Mouse (Mus musculus) left cerebral cortex, adult 8-10 months (tissue): ENCODE measurements around the gene Smbd1. TPM values are rescaled to one million over a fixed set of nuclear protein-coding genes. Genes with fewer than 3 reads are reported as not detected.

Experiments
- DNase-seq, 2 experiments: peaks; one replicate each; pipeline ENCODE4 v3.0.0; 2022; ENCODE audit warnings: low spot score in 2 of 2
- total RNA-seq, 4 experiments: library from RNA; stranded (reverse); gene quantifications; 2 replicates each; pipeline ENCODE4 v1.2.4; 2022

Gene Smbd1
- total RNA-seq = not detected

- DNase-seq = no peak
These were observed at the start of gene Smbd1 for GRCm38 (mm10) chr16:32810321-32810720. Gene Smbd1 (minus strand): TSS chr16:32810477.

DNA sequence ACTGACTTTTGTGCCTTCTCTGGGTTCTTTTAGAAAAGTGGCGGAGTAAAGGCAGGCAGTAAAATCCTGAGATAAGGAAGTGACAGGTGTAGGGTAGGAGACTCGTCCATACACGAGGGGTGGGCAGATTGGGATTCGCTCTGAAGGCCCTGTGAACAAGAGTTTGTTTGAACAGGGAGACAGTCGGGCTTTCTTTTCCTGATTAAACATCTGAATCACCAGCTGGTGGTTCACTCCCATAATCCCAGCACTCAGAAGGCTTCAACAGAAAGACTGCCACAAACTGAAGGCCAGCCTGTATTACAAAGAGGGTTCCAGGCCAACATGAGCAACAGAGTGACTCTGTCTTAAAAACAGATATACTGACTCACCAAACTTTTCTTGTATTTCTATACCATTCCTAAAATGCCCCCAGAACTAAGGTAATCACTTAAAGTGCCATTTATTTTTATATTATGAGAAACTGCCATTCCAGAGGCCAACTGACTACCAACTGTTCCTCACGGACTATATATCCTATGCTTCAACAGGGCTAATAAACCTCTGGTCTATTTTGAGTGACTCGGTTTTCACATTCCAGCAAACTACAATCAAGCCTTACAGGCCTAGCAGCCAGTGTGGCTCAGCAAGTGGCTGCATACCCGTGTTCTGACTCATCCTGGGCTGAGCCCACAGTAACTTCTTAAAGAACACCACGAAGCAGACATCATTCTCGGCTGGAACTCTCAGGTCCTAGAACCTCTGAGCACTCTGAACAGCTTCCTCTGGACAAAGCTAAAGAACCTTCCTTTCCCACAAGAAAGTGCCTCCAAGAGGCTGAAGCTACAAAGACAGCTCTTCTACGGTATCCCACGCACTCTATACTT lies 48.7 kb upstream of the Smbd1 start:
- DNase-seq = no peak

DNA sequence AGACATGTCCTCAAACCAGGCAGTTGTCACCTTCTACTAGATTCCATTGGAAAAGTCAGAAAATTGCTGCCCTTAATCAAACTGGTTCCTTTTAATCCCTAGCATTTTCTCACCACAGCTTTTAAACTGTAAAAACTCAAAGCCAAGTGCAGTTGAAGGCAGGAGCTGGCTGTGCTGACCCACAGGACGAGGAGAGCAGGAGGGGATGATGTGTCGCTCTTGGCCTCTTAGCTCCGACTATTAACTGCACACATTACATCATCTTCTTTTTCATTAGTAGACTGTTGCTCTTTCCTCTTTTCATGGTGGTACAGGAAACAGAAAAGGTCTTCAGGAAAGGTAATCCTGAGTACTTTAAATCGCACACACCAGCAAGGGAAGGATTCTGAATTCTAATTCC lies 48.1 kb upstream of the Smbd1 start:
- no peak for DNase-seq

DNA sequence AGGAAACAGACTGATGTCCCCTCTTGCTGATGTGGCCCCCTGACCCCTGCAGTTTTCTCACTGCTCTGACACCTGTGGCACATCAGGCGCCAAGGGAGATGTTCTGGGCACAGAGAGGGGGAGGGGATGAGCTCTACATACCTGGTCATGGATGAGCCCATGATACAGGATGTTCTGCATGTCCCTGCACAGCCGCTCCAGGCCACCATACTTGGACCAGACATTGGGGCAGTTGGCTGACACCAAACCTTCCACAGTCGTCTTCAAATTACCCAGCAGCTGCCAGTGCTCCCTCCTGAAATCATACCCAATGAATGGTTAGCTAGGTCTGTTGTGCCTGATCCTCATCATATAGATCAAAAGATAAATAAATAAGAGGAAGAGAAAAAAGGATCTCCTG lies 46.5 kb upstream of the Smbd1 start:
- no peak for DNase-seq

GRCm38 (mm10) chr16:32854050-32854571 lies 43.8 kb upstream of the Smbd1 start:
- peak in 1 of 2 experiments; percentile 22 for DNase-seq

- DNase-seq = no peak
These were observed 43.3 kb upstream of the Smbd1 start for GRCm38 (mm10) chr16:32853492-32854049.

DNA sequence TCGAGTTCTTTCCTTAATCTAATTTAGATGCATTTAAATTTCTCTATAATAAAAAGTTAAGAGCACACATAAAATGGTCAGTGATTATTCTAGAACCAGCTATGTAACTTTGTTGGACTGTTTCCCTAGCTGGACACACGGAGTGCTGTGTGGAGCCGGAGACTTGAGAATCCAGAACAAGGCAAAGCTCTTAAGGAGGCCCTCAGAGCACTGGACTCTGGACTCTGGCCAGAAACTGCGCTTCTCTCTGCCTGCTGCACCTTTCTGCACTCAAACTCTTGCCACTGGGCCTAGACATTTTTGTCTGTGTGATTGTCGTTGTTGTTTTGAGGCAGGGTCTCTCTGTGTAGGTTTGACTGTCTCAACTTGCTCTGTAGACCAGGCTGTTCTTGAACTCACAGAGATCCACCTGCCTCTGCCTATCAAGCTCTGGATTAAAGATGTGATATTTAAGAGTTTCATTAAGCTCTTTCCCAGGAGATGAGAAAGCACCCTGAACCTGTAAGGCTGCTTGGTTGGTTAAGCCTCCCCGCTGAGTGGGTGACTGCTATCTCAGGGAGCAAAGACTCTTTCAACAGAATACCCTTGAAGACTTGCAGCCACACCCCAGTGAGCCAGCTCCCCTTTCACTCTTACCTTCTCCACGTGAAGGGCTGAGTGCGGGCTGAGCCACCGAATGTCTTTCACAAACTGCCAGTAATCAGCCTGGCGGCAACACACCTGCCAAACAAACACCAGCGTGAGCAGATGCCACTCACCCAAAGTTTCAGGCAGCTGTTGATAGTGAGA lies 39.0 kb upstream of the Smbd1 start:
- DNase-seq = no peak

DNA sequence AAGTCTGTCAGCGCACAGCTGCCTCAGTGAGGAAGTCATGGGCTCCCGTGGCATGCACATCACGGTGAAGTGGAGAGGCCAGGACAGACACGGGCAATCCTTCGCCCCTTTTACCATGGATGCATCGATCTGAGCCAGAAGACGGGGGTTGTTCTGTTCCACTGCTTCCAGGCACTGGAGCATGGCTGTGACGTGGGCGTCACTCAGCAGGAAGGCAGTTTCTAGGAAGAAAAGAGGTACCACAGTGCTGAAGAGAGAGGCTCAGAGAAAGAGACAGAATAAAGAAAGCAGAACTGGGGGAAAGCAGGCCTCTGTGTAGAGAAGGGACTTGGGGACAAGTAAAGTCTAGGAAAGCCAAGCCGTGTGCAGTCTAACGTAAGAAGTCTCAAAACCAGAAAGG lies 36.8 kb upstream of the Smbd1 start:
- DNase-seq = no peak

DNA sequence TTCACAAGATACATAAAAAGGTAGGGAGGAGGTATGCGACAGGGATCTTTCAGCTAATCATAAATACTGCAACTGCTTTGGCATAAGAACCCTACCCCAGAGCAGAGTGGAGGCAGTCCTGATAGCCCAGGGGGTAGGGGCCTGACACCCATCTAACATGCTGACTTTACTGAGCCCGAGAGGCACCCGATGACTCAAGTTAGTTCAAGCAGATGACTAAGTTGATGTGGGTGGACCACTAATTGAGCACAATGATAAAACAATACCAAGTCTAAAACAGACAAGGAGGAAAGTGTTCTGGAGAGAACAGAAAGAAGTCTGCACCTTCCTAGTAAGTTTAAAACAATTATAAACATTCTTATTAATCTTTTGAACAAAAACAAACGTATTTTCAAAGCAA lies 21.2 kb upstream of the Smbd1 start:
- DNase-seq = no peak

GRCm38 (mm10) chr16:32829104-32829503 lies 18.8 kb upstream of the Smbd1 start:
- DNase-seq = no peak

DNA sequence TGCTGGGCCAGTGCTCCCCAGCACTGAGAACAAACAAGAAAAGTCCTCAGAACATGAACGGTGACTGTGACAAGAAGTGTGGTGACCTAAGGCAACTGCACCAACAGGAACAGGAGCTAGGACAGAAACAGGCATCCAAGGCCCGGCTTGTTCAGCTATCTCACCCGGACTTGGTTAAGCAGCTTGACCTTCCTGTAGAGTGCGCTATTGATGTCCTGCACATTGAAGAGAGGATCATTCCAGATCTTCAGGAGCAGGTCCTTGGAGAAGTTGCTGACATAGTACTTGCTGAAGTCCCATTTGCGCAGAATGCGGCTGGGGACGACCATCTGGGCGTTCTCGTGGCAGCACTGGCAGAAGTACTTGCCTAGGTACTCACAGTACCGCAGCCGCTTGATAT lies 16.2 kb upstream of the Smbd1 start:
- no peak for DNase-seq

GRCm38 (mm10) chr16:32825380-32825779 lies 15.1 kb upstream of the Smbd1 start:
- no peak for DNase-seq

GRCm38 (mm10) chr16:32824061-32824460 lies 13.8 kb upstream of the Smbd1 start:
- DNase-seq = no peak

- no peak for DNase-seq
These were observed 13.2 kb upstream of the Smbd1 start for GRCm38 (mm10) chr16:32823487-32823886.

GRCm38 (mm10) chr16:32822881-32823280 lies 12.6 kb upstream of the Smbd1 start:
- DNase-seq = no peak

GRCm38 (mm10) chr16:32822450-32822827 lies 12.2 kb upstream of the Smbd1 start:
- DNase-seq = no peak

- DNase-seq = no peak
These were observed 11.6 kb upstream of the Smbd1 start for GRCm38 (mm10) chr16:32821772-32822449.

DNA sequence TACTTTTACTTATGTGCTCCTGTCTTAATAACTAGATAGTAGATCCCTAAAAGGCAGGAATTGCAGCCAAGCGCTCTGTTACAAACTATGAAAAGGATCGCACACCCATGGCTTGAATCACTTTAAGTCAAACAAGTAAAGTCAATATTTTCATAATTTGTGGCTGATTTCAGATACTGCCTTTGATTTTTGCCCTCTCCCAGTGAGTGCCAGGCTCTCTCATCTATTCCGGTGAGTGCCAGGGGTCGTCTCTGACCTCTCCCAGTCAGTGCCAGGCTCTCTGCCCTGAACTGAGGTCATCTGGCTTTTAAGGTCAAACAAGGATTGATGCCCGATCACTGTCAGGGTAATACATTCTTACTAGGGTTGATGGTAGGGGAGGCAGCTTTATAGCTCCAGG lies 8.2 kb upstream of the Smbd1 start:
- DNase-seq = no peak

DNA sequence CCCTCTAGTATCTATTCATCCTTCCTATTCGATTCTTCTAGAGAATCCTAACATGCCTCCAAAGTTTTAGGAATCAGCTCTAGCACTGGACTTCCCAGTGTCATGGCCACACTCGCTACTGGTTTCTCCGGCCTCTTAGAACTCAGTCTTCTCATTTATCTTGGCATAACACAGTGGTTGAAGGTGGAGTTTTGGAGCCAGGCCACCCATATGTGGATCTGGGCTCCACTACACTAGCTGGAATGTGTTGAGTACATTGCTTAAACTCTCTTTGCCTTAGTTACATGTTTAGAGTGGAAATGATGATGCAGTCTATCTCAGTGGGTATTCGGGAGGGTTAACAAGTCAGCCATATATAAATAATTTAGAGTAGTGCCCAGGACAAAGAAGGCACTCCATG lies 7.8 kb upstream of the Smbd1 start:
- DNase-seq = no peak

GRCm38 (mm10) chr16:32815160-32815605 lies 4.9 kb upstream of the Smbd1 start:
- no peak for DNase-seq

- DNase-seq = no peak
These were observed 4.3 kb upstream of the Smbd1 start for GRCm38 (mm10) chr16:32814539-32814938.
